Mouse (Mus musculus): ENCODE measurements around the gene Gm11757.
"Not testable (repeated sequence)": the region's sequence is repeated elsewhere in the genome, so short reads cannot be mapped to it uniquely, and the experiment has no call there.

Gm11757 gene

GRCm38 (mm10) chr4:73891012-73891411, at the start of gene Gm11757:
Gm11757 (minus strand) TSS chr4:73891112.
- not testable (repeated sequence) for ATAC-seq (ENCODE audit: low TSS enrichment)

DNA sequence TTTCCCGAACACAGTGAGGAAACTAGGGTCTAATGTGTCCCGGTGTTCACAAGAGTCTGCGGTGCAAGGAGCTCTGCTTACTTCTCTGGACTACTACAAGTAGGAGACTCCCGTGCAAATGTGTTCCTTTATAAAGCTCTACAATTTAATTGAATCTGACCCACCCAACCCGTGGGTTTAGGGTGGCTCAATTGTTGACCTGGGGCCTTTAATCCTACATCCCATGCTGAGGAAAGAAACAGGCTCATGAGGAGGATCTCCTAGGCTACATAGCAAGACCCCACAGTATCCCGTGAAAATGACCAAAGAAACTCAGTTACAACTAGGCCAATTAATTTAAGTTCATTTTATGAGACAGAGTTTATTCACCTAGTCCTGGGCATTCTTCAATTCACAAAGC, 29.7 kb upstream of the Gm11757 start, which contains the start of gene Gm11756:
TSS of gene Gm11756 (minus strand) at position 101 of the 400 bp plus-strand sequence.
- not testable (repeated sequence) for ATAC-seq (ENCODE audit: low TSS enrichment)

DNA sequence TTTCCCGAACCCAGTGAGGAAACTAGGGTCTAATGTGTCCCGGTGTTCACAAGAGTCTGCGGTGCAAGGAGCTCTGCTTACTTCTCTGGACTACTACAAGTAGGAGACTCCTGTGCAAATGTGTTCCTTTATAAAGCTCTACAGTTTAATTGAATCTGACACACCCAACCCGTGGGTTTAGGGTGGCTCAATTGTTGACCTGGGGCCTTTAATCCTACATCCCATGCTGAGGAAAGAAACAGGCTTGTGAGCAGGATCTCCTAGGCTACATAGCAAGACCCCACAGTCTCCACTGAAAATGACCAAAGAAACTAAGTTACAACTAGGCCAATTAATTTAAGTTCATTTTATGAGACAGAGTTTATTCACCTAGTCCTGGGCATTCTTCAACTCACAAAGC, 14.9 kb upstream of the Gm11757 start, which contains the start of gene Gm13871:
TSS of gene Gm13871 (minus strand) at position 101 of the 400 bp plus-strand sequence.
- ATAC-seq (ENCODE audit: low TSS enrichment): not testable (repeated sequence)

GRCm38 (mm10) chr4:73876166-73876565, 14.7 kb downstream of the Gm11757 start, which contains the start of gene Gm11758:
Gm11758 (minus strand) TSS chr4:73876266.
- not testable (repeated sequence) for ATAC-seq (ENCODE audit: low TSS enrichment)

Data from frontal cortex, adult (tissue).